Mouse (Mus musculus) ES-E14 (cell line): ENCODE results near the gene Nol4l.

Experiments used
- CHD2 ChIP-seq: IDR thresholded peaks from 2 replicates; pipeline ENCODE4 v1.6.1; 2014; ENCODE audit warnings: mild to moderate bottlenecking, low read depth, low read length, inconsistent platforms
- HCFC1 ChIP-seq: IDR thresholded peaks from 2 replicates; pipeline ENCODE4 v1.6.1; 2012; ENCODE audit warnings: low read length, inconsistent platforms, borderline replicate concordance; ENCODE audit not compliant: insufficient read depth
- MAFK ChIP-seq: IDR thresholded peaks from 2 replicates; pipeline ENCODE4 v1.6.1; 2014; ENCODE audit warnings: mild to moderate bottlenecking, low read depth, low read length, inconsistent platforms; ENCODE audit not compliant: insufficient read depth
- ZC3H11A ChIP-seq: IDR thresholded peaks from 2 replicates; pipeline ENCODE4 v1.6.1; 2012; ENCODE audit warnings: low read depth, mild to moderate bottlenecking, inconsistent platforms, low read length, borderline replicate concordance
- ZNF384 ChIP-seq: IDR thresholded peaks from 2 replicates; pipeline ENCODE4 v1.6.1; 2012; ENCODE audit warnings: low read depth, low read length, inconsistent platforms

DNA sequence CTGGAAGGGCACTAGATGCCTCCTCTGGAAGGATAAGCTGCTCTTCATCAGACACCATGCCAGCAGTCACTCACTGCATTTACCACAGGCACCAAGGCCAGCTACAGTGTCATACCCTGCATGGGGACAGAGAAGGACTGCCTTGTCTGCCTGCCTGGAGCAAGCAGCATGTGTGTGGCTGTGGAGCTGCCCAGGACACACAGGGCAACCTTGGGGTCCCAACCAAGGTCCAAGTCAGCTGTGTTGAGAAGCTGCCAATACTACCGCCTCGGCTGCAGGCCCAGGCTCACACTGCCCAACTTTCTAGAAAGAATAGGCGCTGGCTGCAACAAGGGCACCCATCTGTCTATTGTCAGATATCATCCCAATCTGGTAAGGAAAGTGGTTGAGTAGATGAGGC, 106.7 kb downstream of the Nol4l start:
- TF ChIP-seq MAFK = no peak
- TF ChIP-seq ZNF384 = no peak
- TF ChIP-seq ZC3H11A = no peak
- no peak for TF ChIP-seq CHD2
- no peak for TF ChIP-seq HCFC1
